Mouse (Mus musculus): ENCODE data around the gene Dnajc8. TPM values are rescaled to one million over a fixed set of nuclear protein-coding genes. Genes with fewer than 3 reads are reported as not detected.

Dnajc8 gene
- 155 and 181 TPM in 2 replicates for polyA plus RNA-seq (2015; fragmentation: Nextera tagmentation; extraction: Ambion mirVana)

GRCm38 (mm10) chr4:132535406-132536121, at the start of gene Dnajc8:
Gene Dnajc8, plus strand, starts transcription at chr4:132535550.

DNA sequence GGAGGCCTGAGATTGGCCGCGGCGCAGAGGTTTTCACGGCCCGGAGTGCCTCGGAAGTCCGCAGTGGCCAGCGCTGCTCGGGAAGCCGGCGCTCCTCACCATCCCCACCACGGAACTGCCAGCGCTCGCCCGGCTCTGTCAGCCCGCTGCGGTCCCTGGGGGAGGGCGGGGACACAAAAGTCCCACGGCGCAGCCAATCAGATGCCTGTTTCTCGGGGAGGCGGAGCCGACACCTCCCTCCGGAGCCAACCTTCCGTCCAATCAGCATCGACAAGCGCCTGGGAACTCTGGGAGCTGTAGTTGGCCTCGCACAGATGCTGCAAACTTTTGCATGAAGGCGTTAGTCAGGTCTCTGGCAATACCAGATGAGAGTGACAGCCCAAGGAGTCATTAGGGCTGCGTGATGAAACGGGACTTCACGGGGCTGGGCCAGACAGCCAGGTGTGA, 25.0 kb upstream of the Dnajc8 start, which contains the start of gene Sesn2:
Gene Sesn2, minus strand, starts transcription at position 150 of the 447 bp plus-strand sequence.

DNA sequence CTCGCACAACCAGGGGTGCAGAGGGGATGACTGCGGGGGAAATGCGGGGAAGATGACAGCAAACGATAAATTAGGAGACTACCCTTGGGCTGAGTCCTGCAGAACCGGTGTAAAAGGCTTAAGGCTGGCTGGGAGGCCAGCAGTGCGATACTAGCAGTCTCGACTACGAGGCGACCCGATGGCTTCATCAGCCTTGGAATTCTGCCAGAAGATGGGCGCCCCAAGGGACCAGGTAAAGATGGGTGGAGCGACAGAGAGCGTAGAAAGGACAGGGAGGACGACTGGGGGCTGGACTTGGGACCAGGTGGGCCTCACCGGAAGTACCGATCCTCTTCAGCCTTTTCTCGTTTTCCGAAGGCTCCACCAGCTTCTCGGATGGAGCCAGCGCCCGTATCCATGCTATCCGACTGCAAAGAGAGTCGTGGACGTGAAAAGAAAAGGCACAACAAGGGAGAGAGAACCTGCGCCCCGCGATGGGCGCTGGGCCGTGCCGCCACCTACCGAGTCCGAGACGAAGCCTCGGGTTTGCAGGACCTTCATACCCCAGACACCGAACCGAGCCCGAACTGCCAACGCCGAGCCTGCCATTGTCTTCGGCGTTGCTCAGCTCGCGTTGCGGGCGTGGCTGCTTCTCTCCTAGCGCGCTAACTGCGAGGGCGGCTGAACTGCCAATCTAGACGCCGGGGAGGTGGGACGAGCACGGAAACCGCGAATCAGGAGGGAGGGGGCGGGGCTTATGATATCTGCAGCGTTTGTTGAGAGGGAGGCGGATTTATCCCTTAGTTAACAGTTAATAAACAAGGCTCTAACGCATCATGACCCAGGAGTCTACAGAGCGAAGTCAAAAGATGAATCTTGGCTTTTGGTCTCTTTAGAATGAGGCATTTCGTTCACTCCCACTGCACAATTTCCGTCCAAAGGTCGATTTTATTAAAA, 2.1 kb upstream of the Dnajc8 start, which contains the start of gene Atpif1:
Gene Atpif1, minus strand, starts transcription at position 679 of the 936 bp plus-strand sequence.

GRCm38 (mm10) chr4:132563965-132564364, 28.6 kb downstream of the Dnajc8 start, which contains the start of gene Ptafr:
Gene Ptafr, plus strand, starts transcription at chr4:132564067.

Other genes with a start within 250 kb of the Dnajc8 start
- 7.1 and 11.7 TPM in 2 replicates for gene Rab42, start 232.2 kb upstream of the Dnajc8 start, polyA plus RNA-seq (2015; fragmentation: Nextera tagmentation; extraction: Ambion mirVana)
- gene Trnau1ap, start 206.0 kb upstream of the Dnajc8 start, polyA plus RNA-seq (2015; fragmentation: Nextera tagmentation; extraction: Ambion mirVana), result 95.5 and 127 TPM in 2 replicates
- 17.6 and 21.6 TPM in 2 replicates for gene Rcc1, start 181.9 kb upstream of the Dnajc8 start, polyA plus RNA-seq (2015; fragmentation: Nextera tagmentation; extraction: Ambion mirVana)
- gene Phactr4, start 113.1 kb upstream of the Dnajc8 start, polyA plus RNA-seq (2015; fragmentation: Nextera tagmentation; extraction: Ambion mirVana), result 14.0 and 22.7 TPM in 2 replicates
- gene Med18, start 71.6 kb upstream of the Dnajc8 start, polyA plus RNA-seq (2015; fragmentation: Nextera tagmentation; extraction: Ambion mirVana), result 8.4 and 15.9 TPM in 2 replicates
- 4.5 and 9.3 TPM in 2 replicates for gene Sesn2, start 25.0 kb upstream of the Dnajc8 start, polyA plus RNA-seq (2015; fragmentation: Nextera tagmentation; extraction: Ambion mirVana)
- 1,952 and 2,960 TPM in 2 replicates for gene Atpif1, start 1.9 kb upstream of the Dnajc8 start, polyA plus RNA-seq (2015; fragmentation: Nextera tagmentation; extraction: Ambion mirVana)
- 3.0 and 3.2 TPM in 2 replicates for gene Ptafr, start 28.5 kb downstream of the Dnajc8 start, polyA plus RNA-seq (2015; fragmentation: Nextera tagmentation; extraction: Ambion mirVana)
- gene Eya3, start 103.4 kb downstream of the Dnajc8 start, polyA plus RNA-seq (2015; fragmentation: Nextera tagmentation; extraction: Ambion mirVana), result 6.4 and 12.1 TPM in 2 replicates
- gene Xkr8, start 197.0 kb downstream of the Dnajc8 start, polyA plus RNA-seq (2015; fragmentation: Nextera tagmentation; extraction: Ambion mirVana), result 3.8 and 5.4 TPM in 2 replicates
- gene Smpdl3b, start 221.7 kb downstream of the Dnajc8 start, polyA plus RNA-seq (2015; fragmentation: Nextera tagmentation; extraction: Ambion mirVana), result 1.0 and 2.3 TPM in 2 replicates
- 40.2 and 57.8 TPM in 2 replicates for gene Rpa2, start 232.8 kb downstream of the Dnajc8 start, polyA plus RNA-seq (2015; fragmentation: Nextera tagmentation; extraction: Ambion mirVana)